Mouse (Mus musculus) CH12.LX (cell line): Measurements from ENCODE around the gene Sec14l4. TPM values are rescaled to one million over a fixed set of nuclear protein-coding genes. Genes with fewer than 3 reads are reported as not detected.

Experiments
- DNase-seq: peaks from one replicate; pipeline ENCODE4 v3.0.0-alpha.2; 2013; ENCODE audit errors: extremely low read depth
- H3K27ac ChIP-seq: 2 replicates; pipeline ENCODE4 v1.5.1; 2012; ENCODE audit warnings: low read depth, mild to moderate bottlenecking, control low read depth, moderate library complexity; ENCODE audit not compliant: insufficient read depth
- H3K27me3 ChIP-seq: replicated peaks from 2 replicates; pipeline ENCODE3; 2012; ENCODE audit warnings: inconsistent platforms
- H3K36me3 ChIP-seq, 2 experiments: replicated peaks in 1 of 2; 2 replicates each; pipeline versions ENCODE3 to v1.6.1; 2012; ENCODE audit warnings: inconsistent platforms in 1 of 2, low read length in 1 of 2, mild to moderate bottlenecking in 1 of 2, mixed read lengths in 1 of 2, moderate library complexity in 1 of 2; ENCODE audit not compliant: control insufficient read depth in 1 of 2, insufficient read depth in 1 of 2
- H3K4me1 ChIP-seq, 2 experiments: 2 replicates each; pipeline ENCODE4 v1.6.1; 2012; ENCODE audit warnings: inconsistent platforms in 1 of 2, moderate library complexity in 1 of 2; ENCODE audit not compliant: insufficient read depth in 2 of 2, control insufficient read depth in 1 of 2
- H3K4me2 ChIP-seq: 2 replicates; pipeline ENCODE4 v1.6.1; 2012; ENCODE audit warnings: low read depth, mild to moderate bottlenecking, control low read depth; ENCODE audit not compliant: poor library complexity, insufficient read depth, severe bottlenecking
- H3K4me3 ChIP-seq, 3 experiments: fragments of 150-350 bp in 1 of 3; sonication (generic) in 1 of 3; replicated peaks in 1 of 3; 2 replicates each; pipeline versions ENCODE3 to v1.5.1; 2011 to 2012; ENCODE audit warnings: low read depth in 2 of 3, low read length in 2 of 3, mild to moderate bottlenecking in 2 of 3, moderate library complexity in 2 of 3, control low read depth in 1 of 3, improper control_type of control experiment in 1 of 3, inconsistent platforms in 1 of 3, mixed read lengths in 1 of 3; ENCODE audit not compliant: poor library complexity in 1 of 3
- H3K79me2 ChIP-seq: replicated peaks from 2 replicates; pipeline ENCODE4 v1.6.1; 2012; ENCODE audit warnings: mild to moderate bottlenecking, moderate library complexity; ENCODE audit not compliant: control insufficient read depth, poor library complexity, insufficient read depth, severe bottlenecking; ENCODE audit errors: extremely low read depth
- H3K9ac ChIP-seq: 2 replicates; pipeline ENCODE4 v1.6.1; 2012; ENCODE audit warnings: low read depth, mild to moderate bottlenecking, control low read depth, moderate library complexity; ENCODE audit not compliant: insufficient read depth
- H3K9me3 ChIP-seq: replicated peaks from 2 replicates; pipeline ENCODE3; 2012; ENCODE audit warnings: low read length, inconsistent platforms, mixed read lengths
- BHLHE40 ChIP-seq: IDR thresholded peaks from 2 replicates; pipeline ENCODE4 v1.6.1; 2011; ENCODE audit warnings: mild to moderate bottlenecking, low read depth, low read length, improper control_type of control experiment
- CHD1 ChIP-seq: IDR thresholded peaks from 2 replicates; pipeline ENCODE4 v1.6.1; 2012; ENCODE audit warnings: low read depth, low read length, improper control_type of control experiment, inconsistent platforms
- CHD2 ChIP-seq: IDR thresholded peaks from 2 replicates; pipeline ENCODE4 v1.6.1; 2011; ENCODE audit warnings: low read length, improper control_type of control experiment
- CTCF ChIP-seq, 2 experiments: IDR thresholded peaks in 1 of 2; conservative IDR thresholded peaks in 1 of 2; 2 replicates each; pipeline ENCODE4 v1.5.1; 2011 to 2012; ENCODE audit warnings: low read depth in 2 of 2, low read length in 2 of 2, improper control_type of control experiment in 1 of 2, inconsistent platforms in 1 of 2, mild to moderate bottlenecking in 1 of 2, moderate library complexity in 1 of 2
- ELF1 ChIP-seq: IDR thresholded peaks from 2 replicates; pipeline ENCODE4 v1.6.1; 2014; ENCODE audit warnings: low read depth, mild to moderate bottlenecking, inconsistent platforms, low read length, improper control_type of control experiment
- EP300 ChIP-seq: IDR thresholded peaks from 2 replicates; pipeline ENCODE4 v1.6.1; 2011; ENCODE audit warnings: low read length, improper control_type of control experiment
- GABPA ChIP-seq: IDR thresholded peaks from 2 replicates; pipeline ENCODE4 v1.6.1; 2012; ENCODE audit warnings: low read depth, low read length, improper control_type of control experiment, inconsistent platforms; ENCODE audit not compliant: insufficient replicate concordance
- IRF4 ChIP-seq: IDR thresholded peaks from 2 replicates; pipeline ENCODE4 v1.6.1; 2014; ENCODE audit warnings: low read depth, mild to moderate bottlenecking, inconsistent platforms, low read length, improper control_type of control experiment
- JUN ChIP-seq: IDR thresholded peaks from 2 replicates; pipeline ENCODE4 v1.6.1; 2011; ENCODE audit warnings: low read depth, mild to moderate bottlenecking, low read length, improper control_type of control experiment, moderate library complexity; ENCODE audit not compliant: insufficient read depth
- JUND ChIP-seq: conservative IDR thresholded peaks from 2 replicates; pipeline ENCODE4 v1.6.1; 2011; ENCODE audit warnings: low read depth, low read length, improper control_type of control experiment
- KAT2A ChIP-seq: IDR thresholded peaks from 2 replicates; pipeline ENCODE4 v1.6.1; 2012; ENCODE audit warnings: low read length, improper control_type of control experiment, inconsistent platforms; ENCODE audit not compliant: insufficient replicate concordance
- MAX ChIP-seq: IDR thresholded peaks from 2 replicates; pipeline ENCODE4 v1.6.1; 2011; ENCODE audit warnings: low read length, improper control_type of control experiment
- MXI1 ChIP-seq: IDR thresholded peaks from 2 replicates; pipeline ENCODE4 v1.6.1; 2011; ENCODE audit warnings: mild to moderate bottlenecking, low read depth, low read length, improper control_type of control experiment
- MYC ChIP-seq: IDR thresholded peaks from 2 replicates; pipeline ENCODE4 v1.6.1; 2011; ENCODE audit warnings: low read depth, mild to moderate bottlenecking, improper control_type of control experiment, low read length
- NRF1 ChIP-seq: IDR thresholded peaks from 2 replicates; pipeline ENCODE4 v1.6.1; 2014; ENCODE audit warnings: low read depth, mild to moderate bottlenecking, inconsistent platforms, low read length, improper control_type of control experiment, moderate library complexity
- RAD21 ChIP-seq: IDR thresholded peaks from 2 replicates; pipeline ENCODE4 v1.6.1; 2011; ENCODE audit warnings: low read depth, mild to moderate bottlenecking, low read length, improper control_type of control experiment, moderate library complexity
- RCOR1 ChIP-seq: conservative IDR thresholded peaks from 2 replicates; pipeline ENCODE4 v1.6.1; 2012; ENCODE audit warnings: low read depth, mild to moderate bottlenecking, inconsistent platforms, low read length, improper control_type of control experiment
- SIN3A ChIP-seq: IDR thresholded peaks from 2 replicates; pipeline ENCODE4 v1.6.1; 2012; ENCODE audit warnings: low read length, improper control_type of control experiment, inconsistent platforms
- SMC3 ChIP-seq: IDR thresholded peaks from 2 replicates; pipeline ENCODE4 v1.6.1; 2011; ENCODE audit warnings: low read depth, low read length, improper control_type of control experiment
- UBTF ChIP-seq: IDR thresholded peaks from 2 replicates; pipeline ENCODE4 v1.6.1; 2012; ENCODE audit warnings: low read depth, mild to moderate bottlenecking, inconsistent platforms, low read length, improper control_type of control experiment, moderate library complexity
- USF2 ChIP-seq: conservative IDR thresholded peaks from 2 replicates; pipeline ENCODE4 v1.6.1; 2011; ENCODE audit warnings: low read depth, low read length, improper control_type of control experiment
- ZKSCAN1 ChIP-seq: IDR thresholded peaks from 2 replicates; pipeline ENCODE4 v1.6.1; 2012; ENCODE audit warnings: low read depth, inconsistent platforms, low read length, improper control_type of control experiment, borderline replicate concordance
- ZNF384 ChIP-seq: IDR thresholded peaks from 2 replicates; pipeline ENCODE4 v1.6.1; 2012; ENCODE audit warnings: low read depth, low read length, improper control_type of control experiment, inconsistent platforms
- dilution Hi-C: fragments of 300-500 bp; cut with MboI; formaldehyde crosslinking; loops from 2 replicates; pipeline ENCODE4 v1.14.3; 2020; ENCODE audit warnings: low sequenced_read_pairs; ENCODE audit not compliant: extremely low pct_unique_long_range_greater_than_20kb, extremely low pct_ligation_motif_present
- in situ Hi-C: fragments of 300-500 bp; cut with MboI; formaldehyde crosslinking; loops from 3 replicates; pipeline ENCODE4 v1.14.3; 2019; ENCODE audit warnings: low sequenced_read_pairs, low pct_ligation_motif_present, low pct_unique_long_range_greater_than_20kb, mixed read lengths
- polyA plus RNA-seq: library from polyadenylated mRNA; unstranded; fragments of >175 nt; gene quantifications from 2 replicates; pipeline ENCODE4 v1.2.1, GENCODE M21; 2012; ENCODE audit warnings: low read depth; ENCODE audit not compliant: insufficient read length
- total RNA-seq, 2 experiments: library from RNA; depleted of rRNA; stranded (reverse); fragments of 300-350 nt in 1 of 2; fragments of >200 nt in 1 of 2; gene quantifications; 2 replicates each; pipeline ENCODE4 v1.2.3; 2012 to 2014

Gene Sec14l4
- total and polyA plus RNA-seq, 3 experiments = 0.42 to 3.5 (median 0.47) TPM

GRCm38 (mm10) chr11:3993132-3993531, 38.1 kb upstream of the Sec14l4 start:
- no peak for TF ChIP-seq IRF4
- TF ChIP-seq CHD2 = no peak
- no peak for TF ChIP-seq SMC3
- TF ChIP-seq RCOR1 = no peak
- no peak for TF ChIP-seq MAX
- TF ChIP-seq UBTF = no peak
- no peak for TF ChIP-seq NRF1
- TF ChIP-seq RAD21 = no peak
- TF ChIP-seq JUND = no peak
- no peak for TF ChIP-seq ZKSCAN1
- TF ChIP-seq GABPA = no peak
- no peak for TF ChIP-seq JUN
- TF ChIP-seq EP300 = no peak
- in situ Hi-C loops = no loop called here
- Histone ChIP-seq H3K4me2 (no peak overlapping the region), H3K4me1 (peaks cover 7 to 9% of the 10 kb centered on the region in 2 experiments), H3K36me3 (no peaks in the 10 kb centered on the region), H3K79me2 (no peaks in the 10 kb centered on the region), H3K27ac (no peak overlapping the region), H3K27me3 (peaks cover 2% of the 10 kb centered on the region), H3K9ac (no peak overlapping the region), H3K4me3 (no peak overlapping the region), H3K9me3 (no peaks in the 10 kb centered on the region)
- no peak for DNase-seq
- dilution Hi-C loops = no loop called here

DNA sequence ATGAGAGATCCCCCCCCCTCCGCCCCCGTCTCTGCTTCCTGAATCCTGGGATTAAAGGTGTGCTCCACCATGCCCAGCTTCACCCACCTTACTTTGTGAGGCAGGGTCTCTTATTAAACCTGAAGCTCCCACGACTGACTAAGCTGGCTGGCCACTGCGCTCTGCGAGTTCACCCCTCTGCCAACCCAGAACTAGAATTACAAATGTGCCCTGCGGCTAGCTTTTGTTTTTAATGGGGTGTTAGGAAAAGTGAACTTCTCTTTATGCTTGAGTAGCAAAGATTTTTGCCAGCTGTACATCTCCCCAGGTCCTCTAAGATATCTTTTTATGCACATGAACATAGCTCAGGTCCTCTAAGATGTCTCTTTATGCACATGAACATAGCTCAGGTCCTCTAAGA, 37.3 kb upstream of the Sec14l4 start:
- H3K27ac ChIP-seq = no peak overlapping the region
- TF ChIP-seq SIN3A = no peak
- no peak for TF ChIP-seq ELF1
- TF ChIP-seq CHD1 = no peak
- TF ChIP-seq ZNF384 = no peak
- no peak for TF ChIP-seq RAD21
- TF ChIP-seq MXI1 = no peak
- TF ChIP-seq MYC = no peak
- TF ChIP-seq CTCF (conservative IDR thresholded peaks at IDR 0.05 in 1 of 2, IDR thresholded peaks at IDR 0.05 in 1 of 2; ENCODE audit: low read depth in 2 of 2, low read length in 2 of 2) = no peak
- TF ChIP-seq KAT2A = no peak
- TF ChIP-seq BHLHE40 = no peak
- TF ChIP-seq USF2 = no peak
- TF ChIP-seq, all 38 proteins: peak for 0

More for the DNA sequence above, 37.3 kb upstream of the Sec14l4 start:
- no peaks in the 10 kb centered on the region for H3K36me3 ChIP-seq
- in situ Hi-C loops = no loop called here
- H3K4me3 ChIP-seq = no peak overlapping the region
- H3K4me2 ChIP-seq = no peak overlapping the region
- H3K9me3 ChIP-seq = peaks cover 3% of the 10 kb centered on the region
- dilution Hi-C loops = no loop called here
- H3K9ac ChIP-seq = no peak overlapping the region
- H3K4me1 ChIP-seq = peaks cover 7 to 9% of the 10 kb centered on the region in 2 experiments
- no peaks in the 10 kb centered on the region for H3K79me2 ChIP-seq
- DNase-seq = no peak
- H3K27me3 ChIP-seq = peaks cover 2% of the 10 kb centered on the region
